Mouse (Mus musculus): ENCODE results near the gene Fam209.

DNA sequence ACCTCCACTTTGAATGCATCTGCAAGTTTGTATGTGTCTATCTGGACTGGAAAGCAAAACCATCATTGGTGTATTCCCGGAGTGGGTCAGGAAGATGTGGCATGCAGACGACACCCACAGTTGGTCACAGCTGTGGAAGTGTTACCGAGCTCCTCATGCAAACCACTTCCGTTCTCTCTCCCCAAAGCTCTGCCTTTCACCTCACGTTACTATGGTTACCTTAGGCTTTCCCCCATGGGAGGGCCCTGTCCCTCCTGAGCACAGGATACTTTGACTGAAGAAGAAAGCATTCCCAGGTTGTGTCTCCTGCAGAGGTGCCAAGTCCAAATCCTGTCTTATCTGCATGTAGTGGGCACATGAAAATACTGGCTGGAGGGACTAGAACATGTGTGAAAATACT is 38.6 kb upstream of the Fam209 start:
- TF ChIP-seq MAFK (IDR thresholded peaks at IDR 0.05; ENCODE audit: insufficient read depth, low read depth, low read length) (no peak), CHD2 (IDR thresholded peaks at IDR 0.05; ENCODE audit: low read depth, low read length) (no peak)
